Mouse (Mus musculus) skeletal muscle tissue, adult 2 months (tissue): ENCODE data around the gene D230025D16Rik.
"Not testable (repeated sequence)": the region's sequence is repeated elsewhere in the genome, so short reads cannot be mapped to it uniquely, and the experiment has no call there.

Source experiments
- DNase-seq: peaks from one replicate; pipeline ENCODE4 v3.0.0-alpha.2; 2012; ENCODE audit warnings: low read depth, low spot score

Gene D230025D16Rik

GRCm38 (mm10) chr8:105224413-105225271, at the start of gene D230025D16Rik:
D230025D16Rik (plus strand) TSS chr8:105225145.
- peak; percentile 93 for DNase-seq

DNA sequence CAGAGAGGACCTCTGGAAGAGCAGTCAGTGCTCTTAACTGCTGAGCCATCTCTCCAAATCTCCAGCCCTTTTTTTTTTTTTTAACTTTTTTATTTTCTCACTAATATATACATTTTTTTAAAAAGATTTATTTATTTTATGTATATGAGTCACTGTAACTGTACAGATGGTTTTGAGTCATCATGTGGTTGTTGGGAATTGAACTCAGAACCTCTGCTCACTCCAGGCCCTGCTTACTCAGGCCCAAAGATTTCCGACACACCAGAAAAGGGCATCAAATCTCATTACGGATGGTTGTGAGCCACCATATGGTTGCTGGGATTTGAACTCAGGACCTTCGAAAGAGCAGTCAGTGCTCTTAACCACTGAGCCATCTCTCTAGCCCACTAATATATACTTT, 49.7 kb upstream of the D230025D16Rik start:
- not testable (repeated sequence) for DNase-seq

- no peak for DNase-seq
These were observed 46.6 kb upstream of the D230025D16Rik start for GRCm38 (mm10) chr8:105178211-105178800.

- no peak for DNase-seq
These were observed 42.7 kb upstream of the D230025D16Rik start for GRCm38 (mm10) chr8:105182201-105182600.

DNA sequence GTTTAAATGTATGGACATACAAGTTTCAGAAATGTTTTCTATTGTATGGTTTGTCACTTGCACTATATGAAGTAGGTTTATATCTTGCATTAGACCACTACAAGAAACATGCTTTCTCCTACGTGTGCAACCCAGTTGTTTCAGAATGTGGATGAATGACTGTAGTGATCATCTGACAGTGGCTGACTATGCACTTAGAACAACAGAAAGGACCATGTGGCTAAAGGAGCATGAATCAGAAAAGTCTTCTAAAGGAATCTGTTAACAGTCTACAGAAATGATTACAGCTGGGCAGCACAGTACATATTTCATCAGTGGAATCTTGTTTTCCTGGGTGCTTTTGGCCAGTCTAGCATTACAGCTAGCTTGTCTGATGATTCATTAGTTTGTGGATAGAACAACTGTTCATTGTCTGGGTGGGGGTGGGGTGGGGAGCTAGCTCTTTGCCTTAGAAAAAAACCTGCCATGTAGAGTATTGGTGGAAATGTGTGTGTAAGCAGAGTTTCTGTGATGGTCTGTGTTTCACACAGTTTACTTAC, 38.4 kb upstream of the D230025D16Rik start:
- no peak for DNase-seq

DNA sequence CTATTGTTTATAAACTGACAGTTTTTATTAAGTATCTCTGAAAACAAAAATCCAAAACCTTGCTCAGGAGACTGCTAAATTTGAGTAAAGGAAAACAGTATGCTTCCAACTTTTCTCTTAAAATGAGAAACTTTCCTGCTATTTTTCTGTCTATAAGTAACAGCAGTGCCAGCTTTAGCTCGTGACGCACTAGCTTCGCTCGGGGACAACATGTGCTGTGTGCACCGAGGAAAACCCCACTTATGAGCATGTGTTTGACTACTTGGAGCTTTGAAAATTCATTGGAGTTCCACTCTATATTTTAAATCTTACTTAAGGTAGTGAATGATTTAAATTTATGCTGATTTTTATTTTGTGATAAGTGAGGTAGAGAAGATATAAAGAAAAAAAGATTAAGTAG, 32.8 kb upstream of the D230025D16Rik start:
- no peak for DNase-seq

DNA sequence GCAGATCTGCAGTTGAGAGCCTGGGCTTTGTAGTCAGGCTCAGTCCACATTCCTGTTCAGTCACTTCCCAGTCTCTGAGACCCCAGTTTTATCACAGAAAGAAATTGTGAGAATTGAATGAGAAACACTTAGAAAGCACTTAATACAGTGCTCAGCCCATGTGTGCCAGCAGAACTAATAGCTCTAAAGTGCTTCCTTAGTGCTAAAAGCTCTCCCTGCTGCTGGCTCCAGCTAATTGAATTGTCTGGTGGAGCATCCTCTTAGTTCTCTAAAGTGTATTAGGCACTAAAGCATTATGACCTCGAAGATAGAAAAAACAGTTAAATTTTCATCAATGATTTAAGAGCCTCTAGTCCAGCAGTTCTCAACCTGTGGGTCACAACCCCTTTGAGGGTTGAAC, 19.2 kb upstream of the D230025D16Rik start:
- DNase-seq: no peak

- DNase-seq: no peak
These were observed 18.1 kb upstream of the D230025D16Rik start for GRCm38 (mm10) chr8:105206766-105207275.

GRCm38 (mm10) chr8:105207675-105208273, 17.2 kb upstream of the D230025D16Rik start:
- DNase-seq: no peak

DNA sequence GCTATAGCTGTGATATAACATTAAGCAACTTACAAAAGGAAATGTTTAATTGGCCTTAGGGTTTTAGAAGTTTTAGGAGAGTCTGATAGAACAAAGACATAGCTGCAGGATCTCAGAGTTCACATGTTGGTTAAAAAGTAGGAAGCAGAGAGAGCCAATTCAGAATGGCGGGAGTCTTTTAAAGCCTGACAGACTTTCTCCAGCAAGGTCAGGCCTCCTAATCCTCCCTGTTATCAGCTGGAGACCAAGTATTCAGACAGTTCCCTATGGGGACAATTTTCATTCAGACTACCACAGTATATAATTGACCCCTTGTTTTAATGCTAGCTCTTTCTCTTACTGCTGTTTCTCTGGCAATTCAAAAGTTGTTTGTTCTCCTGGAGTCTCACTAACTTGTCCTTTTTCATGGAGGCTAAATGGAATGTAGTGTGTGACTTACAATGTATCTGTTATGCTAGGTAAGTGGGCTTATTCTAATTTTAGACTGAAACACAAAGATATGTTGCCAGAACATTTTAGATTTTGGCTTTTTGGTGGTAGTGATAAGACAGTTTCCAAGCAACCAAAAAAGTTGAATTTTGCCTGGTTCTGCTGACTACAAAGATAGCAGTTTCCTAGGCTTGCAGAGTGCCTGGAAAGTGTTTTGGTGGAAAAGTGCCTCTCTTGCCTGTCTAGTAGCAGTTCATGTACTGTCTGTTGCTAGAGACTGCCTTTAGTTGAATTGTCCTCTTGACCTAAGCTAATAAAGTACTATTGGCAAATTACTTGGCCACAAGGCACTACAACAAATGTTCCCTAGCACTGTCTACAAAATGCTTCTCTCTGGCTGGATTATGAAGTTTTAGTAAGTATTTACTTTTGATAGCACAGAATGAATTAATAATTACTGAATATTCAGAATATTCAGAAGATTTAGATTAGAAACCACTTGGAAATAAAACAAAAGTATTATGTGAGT, 15.5 kb upstream of the D230025D16Rik start:
- no peak for DNase-seq

- no peak for DNase-seq
These were observed 10.8 kb upstream of the D230025D16Rik start for GRCm38 (mm10) chr8:105214104-105214503.

DNA sequence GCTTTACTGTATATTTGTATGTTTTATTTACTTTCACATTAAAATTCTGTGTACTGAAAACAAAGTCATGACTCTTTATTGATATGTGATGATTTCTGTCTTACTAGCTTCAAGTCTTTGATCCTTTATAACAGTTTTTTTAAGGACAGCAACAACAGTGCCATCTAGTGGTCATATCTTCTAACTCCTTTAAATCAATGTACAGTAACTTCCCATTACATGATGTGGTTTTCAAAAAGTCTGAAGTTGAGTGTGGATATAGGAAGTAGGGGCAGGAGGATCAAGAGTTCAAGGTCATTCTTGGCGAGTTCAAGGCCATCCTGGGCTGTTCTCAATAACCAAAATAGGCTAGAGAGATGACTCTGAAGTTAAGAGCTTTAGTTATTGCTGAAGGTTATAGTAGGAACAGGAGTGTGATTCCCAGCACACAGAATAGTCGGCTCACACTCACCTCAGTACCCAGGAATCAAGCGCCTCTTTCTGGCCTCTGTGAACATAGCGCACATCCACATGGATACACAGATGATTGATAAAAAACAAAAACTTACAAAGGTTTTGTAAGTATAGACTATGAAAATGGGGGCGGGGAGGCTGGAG, 6.9 kb upstream of the D230025D16Rik start:
- DNase-seq: peak; percentile 23

GRCm38 (mm10) chr8:105223850-105224249, 1.1 kb upstream of the D230025D16Rik start:
- peak; percentile 23 for DNase-seq

- no peak for DNase-seq
These were observed 288 bp downstream of the D230025D16Rik start for GRCm38 (mm10) chr8:105225272-105225593.

DNA sequence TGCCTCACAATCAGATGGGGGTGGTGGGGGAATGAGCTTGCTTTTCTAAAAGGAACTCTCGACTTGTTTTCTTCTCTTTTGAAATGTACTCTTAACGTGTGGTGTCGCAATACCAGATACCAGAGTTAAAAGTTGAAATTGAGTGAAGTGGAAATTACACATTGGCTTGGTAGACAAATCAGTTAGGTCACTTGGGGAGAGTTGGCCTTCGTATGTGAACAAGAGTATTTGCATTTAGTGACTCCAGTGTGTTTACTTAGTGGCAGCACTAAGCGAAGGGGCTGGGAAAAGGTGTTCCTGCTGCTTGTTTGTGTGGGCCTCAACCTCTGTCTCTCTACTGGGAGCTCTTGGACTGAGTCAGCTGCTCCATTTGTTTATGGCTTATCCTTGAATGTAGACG, 972 bp downstream of the D230025D16Rik start:
- no peak for DNase-seq

GRCm38 (mm10) chr8:105231503-105232320, 6.8 kb downstream of the D230025D16Rik start:
- no peak for DNase-seq

GRCm38 (mm10) chr8:105232321-105232693, 7.4 kb downstream of the D230025D16Rik start:
- DNase-seq: not testable (repeated sequence)

DNA sequence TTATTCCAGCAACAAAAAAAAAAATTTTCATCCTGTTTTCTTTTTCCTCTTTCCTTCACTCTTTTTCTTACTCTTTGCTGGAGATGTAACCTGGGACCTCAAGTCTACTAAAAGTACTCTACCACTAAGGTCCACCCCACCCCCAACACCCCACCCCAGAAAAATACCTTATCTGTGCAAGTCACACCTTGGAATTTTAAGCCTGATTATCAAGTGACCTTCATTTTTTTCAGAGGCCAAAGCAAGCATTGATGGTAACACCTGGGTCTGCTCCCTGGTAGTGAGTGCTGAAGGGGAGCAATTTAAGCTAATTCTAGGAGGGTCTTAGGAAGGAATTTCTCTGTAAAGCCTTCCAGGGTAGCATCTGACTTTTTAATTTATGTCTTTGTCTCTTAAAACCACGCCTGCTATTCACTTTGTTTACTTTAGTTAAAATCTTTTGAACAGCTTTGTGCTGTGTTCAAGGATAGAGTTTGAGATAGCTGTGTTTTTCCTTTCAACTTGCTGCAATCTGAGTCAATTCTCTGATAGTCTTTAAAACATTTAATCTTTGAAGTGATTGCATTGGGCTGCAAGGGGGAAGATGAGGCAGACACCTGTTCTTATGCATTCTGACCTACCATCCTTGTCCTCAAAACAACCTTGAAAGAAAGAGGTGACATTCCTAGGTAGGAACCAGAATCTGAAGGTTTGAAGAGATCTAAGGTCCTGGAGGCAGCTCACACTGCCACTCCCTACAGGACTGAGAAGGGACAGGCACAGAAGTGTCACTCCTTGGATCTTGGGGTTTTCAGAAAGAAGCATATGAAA, 8.4 kb downstream of the D230025D16Rik start:
- DNase-seq: no peak

- peak; percentile 31 for DNase-seq
These were observed 10.3 kb downstream of the D230025D16Rik start for GRCm38 (mm10) chr8:105235206-105235605.
